Mouse (Mus musculus) liver, embryonic 14.5 days (tissue): ENCODE data around the gene Kif26b.

Source experiments
- CTCF ChIP-seq: IDR thresholded peaks from 2 replicates; pipeline ENCODE4 v1.5.1; 2016; ENCODE audit warnings: antibody characterized with exemption, low read depth, control low read depth
- EP300 ChIP-seq: IDR thresholded peaks from 2 replicates; pipeline ENCODE4 v1.6.1; 2016; ENCODE audit warnings: antibody characterized with exemption, low read depth

GRCm38 (mm10) chr1:178847569-178847968 lies 318.6 kb downstream of the Kif26b start:
- TF ChIP-seq CTCF = no peak
- no peak for TF ChIP-seq EP300
